Mouse (Mus musculus): ENCODE results near the gene Zfp512b.

GRCm38 (mm10) chr2:181600226-181600758 is 7.7 kb upstream of the Zfp512b start:
- TF ChIP-seq CTCF (conservative IDR thresholded peaks at IDR 0.05; ENCODE audit: insufficient read depth, insufficient read length, low read depth, low read length) (no peak), POLR2A (IDR thresholded peaks at IDR 0.05; ENCODE audit: low read depth, low read length) (no peak)
